Mouse (Mus musculus): ENCODE measurements around the gene Fjx1.

The Fjx1 gene

DNA sequence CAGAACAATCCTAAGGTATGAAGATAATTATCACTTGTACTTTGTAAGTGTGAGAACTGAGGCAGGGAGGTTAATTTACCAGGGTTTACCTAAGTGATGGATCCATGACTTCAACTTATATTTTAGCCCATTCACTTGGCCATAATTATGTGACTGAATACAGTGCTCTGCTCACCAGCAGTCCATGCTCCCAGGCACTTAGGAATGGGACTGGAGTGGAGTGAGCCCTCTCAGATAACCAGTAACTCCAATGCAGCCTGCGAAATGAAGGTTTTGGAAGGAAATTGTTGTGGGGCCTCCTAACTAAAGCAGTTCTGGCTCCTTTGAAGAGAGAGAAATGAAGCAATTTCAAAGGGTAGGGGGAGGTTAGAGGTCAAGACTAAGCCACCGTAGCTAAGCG lies 25.9 kb downstream of the Fjx1 start:
- DNase-seq (ENCODE audit: low read depth) = no peak

DNA sequence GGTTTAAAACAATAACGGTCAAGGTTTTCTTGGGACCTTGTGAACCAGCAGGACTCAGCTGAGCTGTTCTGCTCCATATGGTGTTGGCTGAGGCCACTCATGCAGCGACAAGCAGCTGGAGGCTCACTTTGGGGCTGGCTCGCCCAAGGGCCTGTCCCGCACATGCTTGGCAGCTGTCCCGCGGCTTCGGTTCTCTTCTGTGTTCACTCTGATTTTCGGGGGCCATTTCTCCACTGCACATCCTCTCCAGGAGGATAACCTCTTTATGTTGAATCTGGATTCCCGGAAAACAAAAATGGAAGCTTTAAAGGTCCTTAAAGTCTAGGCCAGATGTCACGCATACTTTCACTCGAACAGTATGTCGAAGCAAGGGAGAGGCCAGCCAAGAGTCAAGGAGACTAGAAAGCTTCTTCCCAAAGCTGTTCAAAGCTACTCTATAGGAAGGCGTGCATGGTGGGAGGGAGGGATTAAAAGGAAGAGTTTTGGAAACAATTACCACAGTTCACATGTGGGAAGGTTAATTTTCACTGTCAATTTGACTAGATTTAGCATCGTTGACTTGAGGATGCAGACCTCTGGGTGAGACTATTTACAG lies 36.1 kb downstream of the Fjx1 start:
- no peak for DNase-seq (ENCODE audit: low read depth)

DNA sequence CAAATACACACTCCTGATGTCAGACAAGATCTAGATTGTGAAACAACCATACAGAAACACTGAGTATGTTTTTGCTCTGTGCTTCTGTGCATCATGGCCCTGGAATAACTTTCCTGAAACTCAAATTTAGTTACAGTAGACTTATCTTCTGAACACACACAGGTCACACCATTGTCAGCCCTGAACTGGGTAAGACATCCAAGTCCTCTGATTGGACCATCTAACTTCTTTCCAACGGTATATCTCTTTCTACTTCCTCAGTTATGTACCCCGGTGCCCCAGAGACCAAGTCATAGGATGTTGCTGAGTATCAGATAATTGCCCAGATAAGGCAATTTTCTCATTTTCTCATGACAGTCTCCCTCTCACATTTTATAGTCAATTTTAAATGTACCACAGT lies 39.6 kb downstream of the Fjx1 start:
- peak; percentile 45 for DNase-seq (ENCODE audit: low read depth)

DNA sequence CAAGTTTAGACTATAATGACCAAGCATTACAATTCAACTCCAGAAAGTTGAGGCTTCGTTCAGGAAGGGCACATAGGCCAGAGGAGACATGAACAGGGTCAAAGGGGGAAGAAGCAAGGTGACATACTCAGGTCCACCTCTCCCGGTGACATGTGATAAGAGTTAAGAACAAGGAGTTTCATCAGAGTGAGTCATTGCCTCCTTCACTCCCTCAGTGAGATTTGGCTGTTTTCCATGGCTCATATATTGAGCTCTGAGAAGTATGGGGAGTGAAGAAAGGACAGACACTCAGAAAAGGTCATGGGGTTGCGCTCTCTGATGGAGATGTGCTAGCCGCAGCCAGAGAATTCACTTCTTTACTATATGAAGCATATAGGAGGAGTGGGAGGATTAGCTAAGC lies 41.7 kb downstream of the Fjx1 start:
- peak; percentile 72 for DNase-seq (ENCODE audit: low read depth)

DNA sequence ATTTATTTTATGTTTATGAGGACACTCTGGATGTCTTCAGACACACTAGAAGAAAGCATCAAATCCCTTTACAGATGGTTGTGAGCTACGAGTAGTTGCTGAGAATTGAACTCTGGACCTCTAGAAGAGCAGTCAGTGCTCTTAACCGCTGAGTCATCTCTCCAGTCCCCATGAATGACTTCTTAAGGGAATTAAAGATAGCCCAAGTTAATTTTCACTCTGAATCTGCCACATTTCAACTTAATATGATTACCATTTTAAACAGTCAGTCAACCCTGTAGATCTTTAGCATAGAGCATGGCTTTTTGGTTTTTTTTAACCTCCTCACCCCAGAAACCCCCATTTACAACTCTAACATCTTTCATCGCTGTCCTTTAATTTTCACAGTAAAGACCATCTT lies 42.6 kb downstream of the Fjx1 start:
- DNase-seq (ENCODE audit: low read depth) = no peak

DNA sequence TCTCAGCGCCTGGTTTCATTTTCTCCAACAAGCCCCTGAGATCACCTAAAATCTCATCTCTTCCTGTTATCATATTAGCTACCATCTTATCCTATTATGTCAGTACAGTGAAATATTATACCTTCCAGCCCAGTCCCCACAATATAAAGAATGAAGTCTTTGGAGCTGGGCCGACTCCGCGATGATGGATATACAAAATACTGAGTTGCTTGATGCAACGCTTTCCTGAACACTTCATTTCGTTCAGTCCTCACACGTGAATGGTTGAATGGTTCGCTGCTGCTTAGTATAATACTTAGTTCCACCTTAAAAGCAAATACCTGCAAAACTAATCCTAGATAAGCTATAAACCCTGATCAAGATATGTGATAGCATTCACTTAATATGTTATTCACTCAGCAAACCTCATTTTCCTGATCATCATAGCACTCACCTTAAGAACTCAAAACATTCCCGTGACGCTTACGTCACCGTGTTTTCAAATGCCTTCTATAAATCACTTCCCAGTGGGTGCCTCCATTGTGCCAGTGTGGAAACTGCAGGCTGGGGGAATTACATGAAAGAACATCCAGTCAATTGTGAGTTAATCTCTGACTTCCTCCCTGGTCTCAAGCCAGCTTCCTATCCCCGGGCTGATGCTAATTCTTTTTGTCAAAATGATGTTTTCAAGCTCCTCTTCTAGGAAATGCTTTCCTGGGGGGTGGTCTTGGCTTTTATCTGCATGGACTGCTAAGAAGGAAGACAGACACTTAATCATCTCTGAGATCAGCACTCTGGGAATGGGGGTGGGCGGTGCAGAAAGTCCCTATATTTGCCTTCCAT lies 44.7 kb downstream of the Fjx1 start, which contains the start of gene Trim44:
Gene Trim44, minus strand, starts transcription at position 466 of the 822 bp plus-strand sequence.
- DNase-seq (ENCODE audit: low read depth) = no peak

DNA sequence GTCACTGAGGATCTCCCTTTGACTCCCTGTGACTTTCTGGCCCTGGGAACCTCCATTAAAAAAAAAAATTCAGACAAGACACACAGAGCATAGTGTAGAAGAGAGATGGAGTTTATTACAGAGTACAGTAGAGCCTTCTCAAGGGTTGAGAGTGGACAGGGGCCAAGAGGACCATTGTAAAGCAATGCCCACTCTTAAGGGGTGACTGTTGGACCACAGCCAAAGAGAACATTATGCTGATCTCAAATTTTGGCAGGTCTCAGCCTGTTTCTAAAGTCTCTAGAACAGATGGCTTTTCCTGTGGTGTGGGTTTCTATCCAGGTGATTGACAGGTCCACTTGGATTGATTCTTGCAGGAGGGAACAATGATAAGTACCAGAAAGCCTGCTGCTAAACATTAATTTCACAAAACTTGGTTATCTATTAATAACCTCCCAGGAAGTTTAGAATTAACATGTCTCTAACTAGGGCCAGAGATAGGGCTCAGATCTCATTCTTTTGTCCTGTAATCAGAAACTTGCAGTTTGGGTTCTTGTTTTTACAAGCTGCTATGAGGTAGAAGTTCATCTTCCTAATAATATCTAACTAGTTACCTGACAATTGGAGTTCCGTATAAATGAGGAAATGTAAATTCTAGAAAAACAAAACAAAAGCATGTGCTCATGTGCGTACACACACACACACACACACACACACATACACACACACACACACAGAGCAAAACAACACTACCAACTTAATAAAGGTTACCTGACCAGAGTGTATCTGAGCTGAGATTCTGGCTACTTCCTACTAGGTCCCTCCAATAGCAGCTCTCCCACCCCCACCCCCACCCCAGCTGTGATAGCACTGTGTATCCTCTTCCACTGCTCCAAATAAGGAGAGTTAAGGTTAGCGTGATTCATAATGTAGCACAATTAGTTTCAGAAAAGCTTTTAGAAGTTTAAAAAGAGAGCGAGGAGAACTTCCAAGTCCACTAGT lies 45.7 kb downstream of the Fjx1 start:
- no peak for DNase-seq (ENCODE audit: low read depth)

DNA sequence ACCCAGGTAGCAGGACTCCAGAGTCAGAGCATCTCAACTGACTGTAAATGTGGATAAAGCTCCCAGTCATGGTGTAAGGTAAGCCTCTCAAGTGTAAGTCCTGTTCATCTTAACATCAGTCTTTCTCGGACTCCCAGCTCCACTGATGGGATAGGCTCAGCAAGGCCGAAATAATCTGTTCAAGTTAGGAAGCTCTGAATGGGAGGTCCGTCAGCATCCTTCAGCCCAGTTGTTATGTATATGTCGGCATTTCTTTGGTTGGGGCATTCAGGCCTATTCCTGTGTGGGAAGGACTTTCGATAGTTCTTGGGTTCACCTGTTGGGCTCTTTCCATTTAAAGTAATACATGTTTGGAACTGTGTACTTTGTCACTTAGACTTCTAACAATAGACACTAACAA lies 48.3 kb downstream of the Fjx1 start:
- no peak for DNase-seq (ENCODE audit: low read depth)

DNA sequence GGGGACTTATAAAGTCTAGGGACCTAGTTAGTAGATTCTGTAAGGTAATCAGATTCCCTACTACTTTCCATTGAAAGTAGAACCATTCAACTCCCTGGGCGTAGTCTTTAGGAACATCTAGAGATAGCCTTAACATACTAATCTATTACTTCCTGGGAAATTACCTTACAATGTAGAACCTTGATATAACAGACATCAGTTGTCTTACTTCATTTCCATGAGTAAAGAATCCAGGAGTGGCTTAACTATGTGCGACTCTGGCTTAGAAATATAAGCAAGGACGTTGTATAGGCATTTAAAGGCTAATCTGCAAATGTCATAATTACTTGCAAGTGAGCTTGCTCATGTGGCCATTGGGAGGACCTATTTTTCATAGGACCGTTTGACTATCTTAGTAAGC lies 49.0 kb downstream of the Fjx1 start:
- no peak for DNase-seq (ENCODE audit: low read depth)

DNA sequence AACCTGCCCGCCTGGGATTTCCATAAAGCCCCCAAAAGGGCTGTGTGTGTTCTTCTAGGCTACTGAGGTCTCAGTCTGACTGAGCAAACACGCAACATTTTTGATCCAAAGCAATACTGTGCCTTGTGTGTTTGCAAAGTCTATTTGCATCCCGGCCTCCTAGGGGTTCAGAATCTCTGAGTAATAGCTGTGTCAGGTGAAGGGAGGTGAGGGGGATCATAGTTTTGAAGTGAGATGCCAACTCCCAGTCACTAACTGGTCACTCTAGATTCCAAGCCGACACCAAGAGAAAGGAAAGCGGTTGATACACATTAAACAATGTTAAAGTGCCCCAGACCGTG lies 51.0 kb downstream of the Fjx1 start:
- DNase-seq (ENCODE audit: low read depth) = no peak

DNA sequence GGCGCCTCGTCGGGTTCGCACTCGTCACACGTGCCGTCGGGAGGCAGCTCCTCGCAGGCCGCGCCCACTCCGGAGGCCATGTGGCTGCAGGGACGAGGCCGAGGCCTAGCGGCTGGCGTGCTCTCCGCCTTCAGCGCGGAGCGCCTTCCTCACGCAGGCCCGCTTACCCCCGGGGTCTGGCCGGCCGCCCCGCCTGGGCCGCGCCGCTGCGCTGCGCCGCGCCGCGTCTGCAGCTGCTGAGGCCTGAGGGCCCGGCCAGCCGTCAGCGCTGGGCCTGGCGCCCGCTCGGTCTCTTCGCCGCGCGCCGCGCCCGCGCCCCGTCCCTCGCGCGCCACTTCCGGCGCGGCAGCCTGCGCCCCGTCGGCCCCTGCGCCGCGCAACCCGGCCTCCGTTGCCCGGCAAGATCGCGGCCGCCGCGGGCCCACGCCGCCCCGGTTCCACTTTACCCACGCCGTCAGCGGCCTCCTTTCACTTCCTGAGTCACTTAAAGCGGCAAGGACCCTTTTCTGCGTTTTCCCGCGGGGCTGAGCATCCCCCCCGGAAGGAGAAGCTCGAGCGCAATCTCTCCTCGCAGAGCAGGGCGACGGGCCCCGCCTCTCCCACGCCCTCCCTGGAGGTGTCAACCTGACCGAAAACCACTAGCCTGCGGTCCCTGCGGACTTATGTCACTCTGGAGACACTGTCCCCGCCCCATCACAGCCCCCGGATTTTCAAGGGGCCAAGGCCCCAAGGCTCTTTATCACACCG lies 51.5 kb downstream of the Fjx1 start:
- peak; percentile 90 for DNase-seq (ENCODE audit: low read depth)

DNA sequence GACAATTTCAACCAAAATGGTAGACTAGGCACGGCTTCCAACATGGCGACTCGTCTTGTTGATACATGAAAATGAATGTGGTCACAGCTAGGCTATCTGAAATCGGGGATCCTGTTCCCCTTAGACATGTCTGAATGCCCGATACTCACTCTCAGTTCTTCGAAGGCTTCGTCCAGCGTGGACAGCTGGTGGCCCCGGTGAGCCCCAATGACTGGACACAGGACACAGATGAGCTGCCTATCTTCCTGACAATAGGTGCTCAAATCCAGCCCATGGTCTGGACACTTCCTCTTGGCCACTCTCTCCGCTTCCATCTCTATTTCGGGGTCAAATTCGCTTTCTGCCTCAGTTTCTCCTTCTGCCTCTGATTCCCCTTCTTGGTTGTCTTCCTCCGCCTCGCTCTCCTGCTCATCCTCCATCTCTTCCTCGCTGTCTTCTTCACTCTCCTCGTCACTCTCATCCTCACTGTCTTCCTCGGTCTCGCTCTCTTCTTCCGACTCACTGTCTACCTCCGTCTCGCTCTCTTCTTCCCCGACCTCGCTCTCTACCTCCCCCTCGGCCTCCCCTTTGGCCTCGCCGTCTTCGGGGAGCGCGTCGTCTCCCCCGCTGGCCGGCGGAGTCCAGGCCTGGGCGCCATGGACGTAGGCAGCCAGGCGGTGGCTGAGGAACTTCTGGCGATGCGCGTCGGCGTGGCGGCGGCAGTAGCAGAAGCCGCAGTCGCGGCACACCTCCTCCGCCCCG lies 52.3 kb downstream of the Fjx1 start:
- DNase-seq (ENCODE audit: low read depth) = no peak

Measured in 416B (cell line).